Mouse (Mus musculus): ENCODE measurements around the gene Gm815.

- TF ChIP-seq CTCF (IDR thresholded peaks at IDR 0.05; ENCODE audit: control insufficient read depth, insufficient read depth, insufficient read length) (no peak), MYOD1 (IDR thresholded peaks at IDR 0.05; ENCODE audit: control insufficient read depth, insufficient read length, low read depth) (no peak), USF1 (IDR thresholded peaks at IDR 0.05; ENCODE audit: low read depth) (no peak), MAX (IDR thresholded peaks at IDR 0.05) (no peak), MYOG (IDR thresholded peaks at IDR 0.05; ENCODE audit: control insufficient read depth, extremely low read depth, insufficient read length) (no peak), FOSL1 (IDR thresholded peaks at IDR 0.05; ENCODE audit: insufficient read depth, low read length, poor library complexity, severe bottlenecking) (no peak), CEBPB (IDR thresholded peaks at IDR 0.05; ENCODE audit: low read depth) (no peak)
Observed at GRCm38 (mm10) chr19:26930295-26931283, 44.9 kb downstream of the Gm815 start.
